Mouse (Mus musculus) olfactory bulb, adult 2 months (tissue): ENCODE results near the gene Mycbp2.

Source experiments
- CTCF ChIP-seq: fragments of 200-500 bp; IDR thresholded peaks from 2 replicates; pipeline ENCODE4 v1.5.1; 2012; ENCODE audit warnings: low read depth, mild to moderate bottlenecking, low read length, moderate library complexity; ENCODE audit not compliant: insufficient read depth
- POLR2A ChIP-seq: fragments of 200-500 bp; IDR thresholded peaks from 2 replicates; pipeline ENCODE4 v1.6.1; 2012; ENCODE audit warnings: mild to moderate bottlenecking, low read depth, low read length, moderate library complexity; ENCODE audit not compliant: insufficient read depth

DNA sequence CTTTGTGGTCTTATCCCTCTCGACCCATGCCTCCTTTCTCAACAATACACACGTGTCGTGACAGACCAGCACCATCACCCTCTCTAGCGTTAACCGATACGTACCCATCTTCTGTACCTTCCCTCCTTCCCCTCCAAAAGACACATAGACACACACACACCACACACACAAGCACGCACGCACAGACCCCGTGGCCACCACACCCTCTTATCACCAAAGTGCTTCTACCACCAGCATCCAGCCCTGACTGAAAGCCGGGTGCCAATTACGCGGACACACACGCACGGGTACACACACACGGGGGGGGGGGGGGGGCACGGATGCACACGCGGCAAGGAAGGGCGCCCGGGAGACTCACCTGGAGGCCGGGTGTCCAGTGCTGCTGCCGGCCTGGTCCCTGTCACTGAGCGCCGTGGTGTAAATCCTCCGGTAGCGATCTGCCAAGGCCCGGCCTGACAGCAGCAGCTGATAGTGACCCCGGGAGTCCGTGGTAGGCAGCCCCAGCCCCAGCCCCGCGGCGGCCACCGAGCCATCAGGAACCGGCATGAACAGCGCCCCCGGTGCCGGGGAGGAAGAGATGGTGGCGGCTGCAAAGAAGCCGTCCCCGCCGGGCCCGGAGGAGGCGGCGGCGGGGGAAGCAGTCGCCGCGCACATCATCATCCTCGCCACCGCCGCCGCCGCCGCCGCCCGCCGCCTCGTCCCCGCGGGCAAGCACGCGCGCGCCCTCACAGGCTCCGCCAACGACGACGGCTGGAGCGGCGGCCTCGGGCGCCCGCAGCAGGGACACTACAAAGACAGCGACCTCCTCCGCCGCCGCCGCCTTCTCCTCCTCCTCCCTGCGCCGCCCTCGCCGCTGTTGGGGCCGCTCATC is 521 bp downstream of the Mycbp2 start:
- TF ChIP-seq CTCF (no peak), POLR2A (no peak; the same call in 1 of the 2 replicates)
